Mouse (Mus musculus) CH12.LX (cell line): ENCODE results near the gene AU022252. TPM values are rescaled to one million over a fixed set of nuclear protein-coding genes. Genes with fewer than 3 reads are reported as not detected.
A peak's percentile ranks its signal among the peaks of the same experiment; 100 is the strongest.

ENCODE experiments used
- DNase-seq: peaks from one replicate; pipeline ENCODE4 v3.0.0-alpha.2; 2013; ENCODE audit errors: extremely low read depth
- H3K27ac ChIP-seq: 2 replicates; pipeline ENCODE4 v1.5.1; 2012; ENCODE audit warnings: low read depth, mild to moderate bottlenecking, control low read depth, moderate library complexity; ENCODE audit not compliant: insufficient read depth
- H3K27me3 ChIP-seq: replicated peaks from 2 replicates; pipeline ENCODE3; 2012; ENCODE audit warnings: inconsistent platforms
- H3K36me3 ChIP-seq, 2 experiments: replicated peaks in 1 of 2; 2 replicates each; pipeline versions ENCODE3 to v1.6.1; 2012; ENCODE audit warnings: inconsistent platforms in 1 of 2, low read length in 1 of 2, mild to moderate bottlenecking in 1 of 2, mixed read lengths in 1 of 2, moderate library complexity in 1 of 2; ENCODE audit not compliant: control insufficient read depth in 1 of 2, insufficient read depth in 1 of 2
- H3K4me1 ChIP-seq, 2 experiments: 2 replicates each; pipeline ENCODE4 v1.6.1; 2012; ENCODE audit warnings: inconsistent platforms in 1 of 2, moderate library complexity in 1 of 2; ENCODE audit not compliant: insufficient read depth in 2 of 2, control insufficient read depth in 1 of 2
- H3K4me2 ChIP-seq: 2 replicates; pipeline ENCODE4 v1.6.1; 2012; ENCODE audit warnings: low read depth, mild to moderate bottlenecking, control low read depth; ENCODE audit not compliant: poor library complexity, insufficient read depth, severe bottlenecking
- H3K4me3 ChIP-seq, 3 experiments: fragments of 150-350 bp in 1 of 3; sonication (generic) in 1 of 3; replicated peaks in 1 of 3; 2 replicates each; pipeline versions ENCODE3 to v1.5.1; 2011 to 2012; ENCODE audit warnings: low read depth in 2 of 3, low read length in 2 of 3, mild to moderate bottlenecking in 2 of 3, moderate library complexity in 2 of 3, control low read depth in 1 of 3, improper control_type of control experiment in 1 of 3, inconsistent platforms in 1 of 3, mixed read lengths in 1 of 3; ENCODE audit not compliant: poor library complexity in 1 of 3
- H3K79me2 ChIP-seq: replicated peaks from 2 replicates; pipeline ENCODE4 v1.6.1; 2012; ENCODE audit warnings: mild to moderate bottlenecking, moderate library complexity; ENCODE audit not compliant: control insufficient read depth, poor library complexity, insufficient read depth, severe bottlenecking; ENCODE audit errors: extremely low read depth
- H3K9ac ChIP-seq: 2 replicates; pipeline ENCODE4 v1.6.1; 2012; ENCODE audit warnings: low read depth, mild to moderate bottlenecking, control low read depth, moderate library complexity; ENCODE audit not compliant: insufficient read depth
- H3K9me3 ChIP-seq: replicated peaks from 2 replicates; pipeline ENCODE3; 2012; ENCODE audit warnings: low read length, inconsistent platforms, mixed read lengths
- CHD1 ChIP-seq: IDR thresholded peaks from 2 replicates; pipeline ENCODE4 v1.6.1; 2012; ENCODE audit warnings: low read depth, low read length, improper control_type of control experiment, inconsistent platforms
- CHD2 ChIP-seq: IDR thresholded peaks from 2 replicates; pipeline ENCODE4 v1.6.1; 2011; ENCODE audit warnings: low read length, improper control_type of control experiment
- CTCF ChIP-seq, 2 experiments: IDR thresholded peaks in 1 of 2; conservative IDR thresholded peaks in 1 of 2; 2 replicates each; pipeline ENCODE4 v1.5.1; 2011 to 2012; ENCODE audit warnings: low read depth in 2 of 2, low read length in 2 of 2, improper control_type of control experiment in 1 of 2, inconsistent platforms in 1 of 2, mild to moderate bottlenecking in 1 of 2, moderate library complexity in 1 of 2
- EP300 ChIP-seq: IDR thresholded peaks from 2 replicates; pipeline ENCODE4 v1.6.1; 2011; ENCODE audit warnings: low read length, improper control_type of control experiment
- ETS1 ChIP-seq: conservative IDR thresholded peaks from 2 replicates; pipeline ENCODE4 v1.6.1; 2012; ENCODE audit warnings: low read depth, mild to moderate bottlenecking, inconsistent platforms, low read length, improper control_type of control experiment, moderate library complexity
- GABPA ChIP-seq: IDR thresholded peaks from 2 replicates; pipeline ENCODE4 v1.6.1; 2012; ENCODE audit warnings: low read depth, low read length, improper control_type of control experiment, inconsistent platforms; ENCODE audit not compliant: insufficient replicate concordance
- HCFC1 ChIP-seq: IDR thresholded peaks from 2 replicates; pipeline ENCODE4 v1.6.1; 2012; ENCODE audit warnings: low read depth, mild to moderate bottlenecking, inconsistent platforms, low read length, improper control_type of control experiment
- JUND ChIP-seq: conservative IDR thresholded peaks from 2 replicates; pipeline ENCODE4 v1.6.1; 2011; ENCODE audit warnings: low read depth, low read length, improper control_type of control experiment
- KAT2A ChIP-seq: IDR thresholded peaks from 2 replicates; pipeline ENCODE4 v1.6.1; 2012; ENCODE audit warnings: low read length, improper control_type of control experiment, inconsistent platforms; ENCODE audit not compliant: insufficient replicate concordance
- MAFK ChIP-seq: IDR thresholded peaks from 2 replicates; pipeline ENCODE4 v1.6.1; 2011; ENCODE audit warnings: low read length, improper control_type of control experiment; ENCODE audit not compliant: insufficient replicate concordance
- MAZ ChIP-seq: IDR thresholded peaks from 2 replicates; pipeline ENCODE4 v1.6.1; 2012; ENCODE audit warnings: low read depth, mild to moderate bottlenecking, inconsistent platforms, low read length, improper control_type of control experiment, moderate library complexity
- MEF2A ChIP-seq: IDR thresholded peaks from 2 replicates; pipeline ENCODE4 v1.6.1; 2014; ENCODE audit warnings: low read depth, mild to moderate bottlenecking, inconsistent platforms, low read length, improper control_type of control experiment, borderline replicate concordance
- MXI1 ChIP-seq: IDR thresholded peaks from 2 replicates; pipeline ENCODE4 v1.6.1; 2011; ENCODE audit warnings: mild to moderate bottlenecking, low read depth, low read length, improper control_type of control experiment
- NELFE ChIP-seq: IDR thresholded peaks from 2 replicates; pipeline ENCODE4 v1.6.1; 2011; ENCODE audit warnings: low read depth, low read length, improper control_type of control experiment
- POLR2A ChIP-seq: IDR thresholded peaks from 2 replicates; pipeline ENCODE4 v1.6.1; 2011; ENCODE audit warnings: low read depth, mild to moderate bottlenecking, improper control_type of control experiment, low read length
- POLR2AphosphoS2 ChIP-seq: IDR thresholded peaks from 2 replicates; pipeline ENCODE4 v1.6.1; 2011; ENCODE audit warnings: low read depth, low read length, improper control_type of control experiment
- RAD21 ChIP-seq: IDR thresholded peaks from 2 replicates; pipeline ENCODE4 v1.6.1; 2011; ENCODE audit warnings: low read depth, mild to moderate bottlenecking, low read length, improper control_type of control experiment, moderate library complexity
- RCOR1 ChIP-seq: conservative IDR thresholded peaks from 2 replicates; pipeline ENCODE4 v1.6.1; 2012; ENCODE audit warnings: low read depth, mild to moderate bottlenecking, inconsistent platforms, low read length, improper control_type of control experiment
- SIN3A ChIP-seq: IDR thresholded peaks from 2 replicates; pipeline ENCODE4 v1.6.1; 2012; ENCODE audit warnings: low read length, improper control_type of control experiment, inconsistent platforms
- SMC3 ChIP-seq: IDR thresholded peaks from 2 replicates; pipeline ENCODE4 v1.6.1; 2011; ENCODE audit warnings: low read depth, low read length, improper control_type of control experiment
- TBP ChIP-seq: conservative IDR thresholded peaks from 2 replicates; pipeline ENCODE4 v1.6.1; 2011; ENCODE audit warnings: low read depth, low read length, improper control_type of control experiment
- UBTF ChIP-seq: IDR thresholded peaks from 2 replicates; pipeline ENCODE4 v1.6.1; 2012; ENCODE audit warnings: low read depth, mild to moderate bottlenecking, inconsistent platforms, low read length, improper control_type of control experiment, moderate library complexity
- ZC3H11A ChIP-seq: IDR thresholded peaks from 2 replicates; pipeline ENCODE4 v1.6.1; 2012; ENCODE audit warnings: low read depth, mild to moderate bottlenecking, inconsistent platforms, low read length, improper control_type of control experiment
- ZKSCAN1 ChIP-seq: IDR thresholded peaks from 2 replicates; pipeline ENCODE4 v1.6.1; 2012; ENCODE audit warnings: low read depth, inconsistent platforms, low read length, improper control_type of control experiment, borderline replicate concordance
- dilution Hi-C: fragments of 300-500 bp; cut with MboI; formaldehyde crosslinking; loops from 2 replicates; pipeline ENCODE4 v1.14.3; 2020; ENCODE audit warnings: low sequenced_read_pairs; ENCODE audit not compliant: extremely low pct_unique_long_range_greater_than_20kb, extremely low pct_ligation_motif_present
- in situ Hi-C: fragments of 300-500 bp; cut with MboI; formaldehyde crosslinking; loops from 3 replicates; pipeline ENCODE4 v1.14.3; 2019; ENCODE audit warnings: low sequenced_read_pairs, low pct_ligation_motif_present, low pct_unique_long_range_greater_than_20kb, mixed read lengths
- polyA plus RNA-seq: library from polyadenylated mRNA; unstranded; fragments of >175 nt; gene quantifications from 2 replicates; pipeline ENCODE4 v1.2.1, GENCODE M21; 2012; ENCODE audit warnings: low read depth; ENCODE audit not compliant: insufficient read length
- total RNA-seq, 2 experiments: library from RNA; depleted of rRNA; stranded (reverse); fragments of 300-350 nt in 1 of 2; fragments of >200 nt in 1 of 2; gene quantifications; 2 replicates each; pipeline ENCODE4 v1.2.3; 2012 to 2014

The AU022252 gene
- total and polyA plus RNA-seq, 3 experiments = 8.7 to 18.8 (median 12.7) TPM

- Histone ChIP-seq H3K27ac (no peak overlapping the region), H3K4me1 (0 out of 4 replicates have a peak, but pooled peaks cover 0 to 3% of the 10 kb centered on the region in 2 experiments), H3K36me3 (peaks cover 0 to 8% of the 10 kb centered on the region in 2 experiments), H3K4me2 (no peak overlapping the region), H3K4me3 (no peak overlapping the region), H3K9ac (no peak overlapping the region), H3K79me2 (no peaks in the 10 kb centered on the region), H3K27me3 (peaks cover 2% of the 10 kb centered on the region), H3K9me3 (no peaks in the 10 kb centered on the region)
- peak; percentile 58 for DNase-seq
- TF ChIP-seq KAT2A = no peak
- TF ChIP-seq UBTF = no peak
- no peak for TF ChIP-seq JUND
- TF ChIP-seq MAFK = no peak
- no peak for TF ChIP-seq POLR2A
- TF ChIP-seq CTCF (conservative IDR thresholded peaks at IDR 0.05 in 1 of 2, IDR thresholded peaks at IDR 0.05 in 1 of 2; ENCODE audit: low read depth in 2 of 2, low read length in 2 of 2) = peak; percentile 79 to 94; a peak in 3 of 4 replicates
- peak; percentile 94 for TF ChIP-seq RAD21
- no peak for TF ChIP-seq ETS1
- TF ChIP-seq SMC3 = peak; percentile 89
- no peak for TF ChIP-seq CHD1
- peak; percentile 9; the same call in 1 of the 2 replicates for TF ChIP-seq ZC3H11A
- no peak for TF ChIP-seq MEF2A
- dilution Hi-C loops = no loop called here
- in situ Hi-C loops = loop anchor here (5.0 kb wide), 1 partner anchor 32 kb away; the partner anchor contains the start of gene Zfp691
Measured at GRCm38 (mm10) chr4:119204672-119205071, 27.8 kb downstream of the AU022252 start.

GRCm38 (mm10) chr4:119198105-119198504, 34.4 kb downstream of the AU022252 start:
- in situ Hi-C loops = no loop called here
- H3K4me3 ChIP-seq = no peak overlapping the region
- H3K4me1 ChIP-seq = peaks cover 0 to 6% of the 10 kb centered on the region in 2 experiments; a peak in 2 of 4 replicates
- TF ChIP-seq GABPA = no peak
- no peak for TF ChIP-seq RCOR1
- TF ChIP-seq CHD1 = no peak
- TF ChIP-seq MEF2A = no peak
- no peak for TF ChIP-seq CHD2
- no peak for TF ChIP-seq EP300
- no peak for TF ChIP-seq KAT2A
- no peak for TF ChIP-seq NELFE
- no peak for TF ChIP-seq MXI1
- TF ChIP-seq SIN3A = no peak
- TF ChIP-seq MAZ = no peak
- no peak for TF ChIP-seq ZKSCAN1
- no peak for TF ChIP-seq POLR2AphosphoS2
- no peak for TF ChIP-seq TBP
- no peak for TF ChIP-seq HCFC1
- no peak for TF ChIP-seq MAFK
- TF ChIP-seq, all 38 proteins: peak for 0
- Histone ChIP-seq H3K36me3 (peaks cover 0 to 8% of the 10 kb centered on the region in 2 experiments), H3K4me2 (no peak overlapping the region), H3K27me3 (no peaks in the 10 kb centered on the region), H3K9ac (no peak overlapping the region), H3K9me3 (no peaks in the 10 kb centered on the region), H3K79me2 (no peaks in the 10 kb centered on the region), H3K27ac (no peak overlapping the region)
- dilution Hi-C loops = no loop called here
- no peak for DNase-seq
